Mouse (Mus musculus): ENCODE results near the gene Serpina3j. TPM values are rescaled to one million over a fixed set of nuclear protein-coding genes. Genes with fewer than 3 reads are reported as not detected.

Gene Serpina3j
- not detected in 2 replicates for polyA plus RNA-seq (2015; fragmentation: Nextera tagmentation; extraction: Ambion mirVana)

DNA sequence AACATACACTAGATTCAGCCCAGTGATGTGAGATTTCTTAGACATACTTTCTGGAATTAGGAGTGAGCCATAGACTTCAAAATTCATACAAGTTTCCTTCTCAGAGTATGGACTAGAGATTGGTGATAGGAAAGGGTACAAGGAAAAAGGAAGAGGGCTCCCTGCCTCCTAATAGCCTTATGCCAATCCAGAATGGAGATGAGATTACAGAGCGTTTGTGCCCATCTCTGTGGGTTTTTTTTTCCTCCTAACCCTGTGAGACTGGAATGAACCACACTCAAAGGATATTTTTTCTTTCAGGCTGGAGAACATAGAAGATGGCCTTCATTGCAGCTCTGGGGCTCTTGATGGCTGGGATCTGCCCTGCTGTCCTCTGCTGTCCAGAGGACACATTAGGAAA lies at the start of gene Serpina3j:
Gene Serpina3j (plus strand): TSS at position 301 of the 400 bp plus-strand sequence.
- H3K36me3 ChIP-seq (ENCODE audit: control insufficient read depth, insufficient read depth, low read length) = no peaks in the 10 kb centered on the region
- H3K4me2 ChIP-seq (ENCODE audit: low read depth, low read length) = no peak within 1 kb of the TSS
- no peak within 1 kb of the TSS for H3K4me3 ChIP-seq (replicated peaks; ENCODE audit: low read length)
- no peaks in the 10 kb centered on the region for H3K4me1 ChIP-seq (ENCODE audit: control insufficient read depth, insufficient read depth, low read length)
- WGBS = 81% methylated on average over 1 of the region's 1 CpGs
- H3K9ac ChIP-seq (ENCODE audit: low read length) = no peak within 1 kb of the TSS
- ATAC-seq (ENCODE audit: insufficient read depth, low FRiP score) = no peak
- H3K27ac ChIP-seq (ENCODE audit: low read length) = no peak within 1 kb of the TSS
- H3K9me3 ChIP-seq (replicated peaks; ENCODE audit: control insufficient read depth, low read length) = no peaks in the 10 kb centered on the region
- no peaks in the 10 kb centered on the region for H3K27me3 ChIP-seq (ENCODE audit: control insufficient read depth, insufficient read depth, low read length)

DNA sequence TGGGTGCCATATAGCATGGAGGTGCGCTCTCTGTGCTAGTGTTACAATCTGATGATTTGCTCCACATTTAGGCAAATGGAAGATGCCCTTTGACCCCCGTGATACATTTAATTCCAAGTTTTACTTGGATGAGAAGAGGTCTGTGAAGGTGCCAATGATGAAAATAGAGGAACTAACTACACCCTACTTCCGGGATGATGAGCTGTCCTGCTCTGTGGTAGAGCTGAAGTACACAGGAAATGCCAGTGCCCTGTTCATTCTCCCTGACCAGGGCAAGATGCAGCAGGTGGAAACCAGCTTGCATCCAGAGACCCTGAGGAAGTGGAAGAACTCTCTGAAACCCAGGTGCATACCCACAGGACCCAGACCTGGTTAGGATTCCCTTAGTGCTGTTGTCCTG lies 48.0 kb upstream of the Serpina3j start:
- WGBS = 79% methylated on average over 3 of the region's 3 CpGs
- no peak overlapping the region for H3K4me2 ChIP-seq (ENCODE audit: low read depth, low read length)
- no peak overlapping the region for H3K4me3 ChIP-seq (replicated peaks; ENCODE audit: low read length)
- H3K9me3 ChIP-seq (replicated peaks; ENCODE audit: control insufficient read depth, low read length) = no peaks in the 10 kb centered on the region
- ATAC-seq (ENCODE audit: insufficient read depth, low FRiP score) = no peak
- no peak overlapping the region for H3K27ac ChIP-seq (ENCODE audit: low read length)
- no peak overlapping the region for H3K9ac ChIP-seq (ENCODE audit: low read length)
- H3K27me3 ChIP-seq (ENCODE audit: control insufficient read depth, insufficient read depth, low read length) = no peaks in the 10 kb centered on the region
- no peaks in the 10 kb centered on the region for H3K36me3 ChIP-seq (ENCODE audit: control insufficient read depth, insufficient read depth, low read length)
- no peaks in the 10 kb centered on the region for H3K4me1 ChIP-seq (ENCODE audit: control insufficient read depth, insufficient read depth, low read length)

DNA sequence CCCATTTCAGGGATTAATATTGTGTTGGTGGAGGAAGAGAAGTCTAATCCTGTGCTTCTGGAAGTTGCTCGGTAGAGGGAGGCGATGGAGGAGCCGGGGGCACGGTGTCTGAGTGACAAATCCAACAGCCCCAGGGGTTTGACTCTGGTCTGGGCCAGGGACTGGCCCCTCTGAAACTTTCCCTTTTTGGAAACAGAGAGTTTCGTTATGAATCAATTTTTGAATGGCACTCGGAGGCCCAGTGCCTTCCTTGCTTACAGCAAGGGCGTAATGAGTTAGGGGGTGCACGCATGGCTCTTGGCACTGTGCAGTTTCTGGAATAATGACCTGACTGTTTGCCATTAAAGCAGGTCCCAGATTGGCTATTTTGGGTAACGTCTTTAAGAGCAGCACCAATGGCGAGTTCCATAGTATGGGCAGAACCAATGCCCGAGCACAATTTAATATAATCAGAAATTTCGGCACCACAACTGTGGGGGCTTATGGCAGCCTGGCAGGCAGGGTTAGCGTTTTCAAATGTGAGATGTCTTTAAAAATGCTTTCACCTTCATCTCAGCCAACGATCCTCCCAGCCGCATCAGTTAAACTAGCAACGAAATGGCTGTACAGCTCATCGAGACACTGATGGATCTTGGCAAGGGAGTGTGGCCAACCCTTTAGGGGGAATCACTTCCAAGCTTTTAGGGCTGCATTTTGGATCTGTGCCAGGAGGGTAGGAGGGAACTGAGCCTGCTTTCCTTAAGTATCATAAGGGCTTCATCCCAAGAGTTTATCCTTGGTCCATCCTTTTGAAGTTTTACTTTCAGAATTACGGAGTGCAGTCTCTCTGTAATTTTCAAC lies 35.9 kb upstream of the Serpina3j start:
- H3K27ac ChIP-seq (ENCODE audit: low read length) = no peak overlapping the region
- no peak overlapping the region for H3K9ac ChIP-seq (ENCODE audit: low read length)
- no peaks in the 10 kb centered on the region for H3K4me1 ChIP-seq (ENCODE audit: control insufficient read depth, insufficient read depth, low read length)
- ATAC-seq (ENCODE audit: insufficient read depth, low FRiP score) = no peak; the same call in 1 of the 2 replicates
- 77% methylated on average over 18 of the region's 18 CpGs for WGBS
- no peaks in the 10 kb centered on the region for H3K36me3 ChIP-seq (ENCODE audit: control insufficient read depth, insufficient read depth, low read length)
- no peak overlapping the region for H3K4me2 ChIP-seq (ENCODE audit: low read depth, low read length)
- H3K9me3 ChIP-seq (replicated peaks; ENCODE audit: control insufficient read depth, low read length) = no peaks in the 10 kb centered on the region
- H3K27me3 ChIP-seq (ENCODE audit: control insufficient read depth, insufficient read depth, low read length) = no peaks in the 10 kb centered on the region
- H3K4me3 ChIP-seq (replicated peaks; ENCODE audit: low read length) = no peak overlapping the region

DNA sequence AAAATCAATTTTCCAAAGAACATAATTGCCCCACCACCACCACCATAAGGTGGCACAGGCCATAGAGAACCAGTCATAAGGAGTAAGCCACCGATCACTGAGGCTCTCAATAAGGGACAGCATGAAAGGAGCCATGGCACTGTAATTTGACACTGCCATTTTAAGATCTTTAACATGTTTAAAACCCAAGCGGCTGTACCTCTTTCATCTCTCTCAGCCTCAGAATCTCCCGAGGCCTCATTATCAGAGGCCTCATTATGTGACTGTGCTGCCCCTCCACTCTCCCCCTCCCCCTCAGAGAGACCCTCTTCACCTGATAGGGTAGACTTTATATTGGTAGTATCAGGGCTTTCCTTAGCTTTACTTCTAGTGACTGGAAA lies 35.3 kb upstream of the Serpina3j start:
- Histone ChIP-seq H3K4me3 (replicated peaks; ENCODE audit: low read length) (no peak overlapping the region), H3K4me1 (ENCODE audit: control insufficient read depth, insufficient read depth, low read length) (no peaks in the 10 kb centered on the region), H3K4me2 (ENCODE audit: low read depth, low read length) (no peak overlapping the region), H3K9me3 (replicated peaks; ENCODE audit: control insufficient read depth, low read length) (no peaks in the 10 kb centered on the region), H3K27me3 (ENCODE audit: control insufficient read depth, insufficient read depth, low read length) (no peaks in the 10 kb centered on the region), H3K27ac (ENCODE audit: low read length) (no peak overlapping the region), H3K9ac (ENCODE audit: low read length) (no peak overlapping the region), H3K36me3 (ENCODE audit: control insufficient read depth, insufficient read depth, low read length) (no peaks in the 10 kb centered on the region)
- WGBS = 13% methylated on average over 3 of the region's 3 CpGs
- no peak for ATAC-seq (ENCODE audit: insufficient read depth, low FRiP score)

DNA sequence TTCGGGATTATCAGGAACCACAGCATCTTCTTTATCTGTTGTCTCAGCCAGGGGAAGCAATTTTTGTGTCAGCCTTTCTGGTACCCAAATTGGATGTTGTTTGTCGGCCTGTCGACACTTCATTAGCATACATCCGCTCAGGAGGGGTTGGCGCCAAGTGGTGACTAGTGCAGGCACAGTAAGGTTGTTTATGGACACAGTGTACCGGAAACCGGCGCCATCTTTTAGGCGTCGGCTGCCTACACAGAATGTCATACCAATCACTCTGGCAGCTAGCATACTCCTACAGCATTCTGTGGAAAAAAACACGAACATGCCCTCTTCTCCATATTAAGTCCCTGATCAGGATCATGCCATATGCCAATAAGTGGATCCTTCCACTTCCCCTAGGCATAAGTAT lies 31.0 kb upstream of the Serpina3j start:
- no peaks in the 10 kb centered on the region for H3K27me3 ChIP-seq (ENCODE audit: control insufficient read depth, insufficient read depth, low read length)
- no peak overlapping the region for H3K4me3 ChIP-seq (replicated peaks; ENCODE audit: low read length)
- 87% methylated on average over 11 of the region's 11 CpGs for WGBS

DNA sequence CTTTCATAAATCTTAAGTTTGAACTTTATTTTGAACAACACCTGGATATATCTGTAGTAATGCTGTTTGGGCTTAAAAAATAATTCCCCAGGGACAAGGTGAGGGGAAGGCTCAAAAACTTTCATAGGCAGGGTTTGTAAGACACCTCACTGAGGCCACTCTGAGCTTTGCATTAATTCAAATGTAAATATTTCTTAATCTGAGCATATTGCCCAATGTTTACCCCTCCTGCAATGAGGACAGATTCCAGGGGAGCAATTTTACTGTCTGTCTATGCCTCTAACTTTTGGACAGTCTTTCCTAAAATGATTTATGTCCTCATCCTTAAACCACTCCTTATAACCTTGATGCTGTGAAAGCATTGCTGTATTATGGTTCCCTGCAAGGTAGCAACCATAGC lies 26.0 kb upstream of the Serpina3j start:
- no peaks in the 10 kb centered on the region for H3K9me3 ChIP-seq (replicated peaks; ENCODE audit: control insufficient read depth, low read length)
- H3K36me3 ChIP-seq (ENCODE audit: control insufficient read depth, insufficient read depth, low read length) = no peaks in the 10 kb centered on the region
- no peak overlapping the region for H3K4me3 ChIP-seq (replicated peaks; ENCODE audit: low read length)
- no peak overlapping the region for H3K27ac ChIP-seq (ENCODE audit: low read length)
- H3K4me2 ChIP-seq (ENCODE audit: low read depth, low read length) = no peak overlapping the region
- no peak for ATAC-seq (ENCODE audit: insufficient read depth, low FRiP score)
- no peak overlapping the region for H3K9ac ChIP-seq (ENCODE audit: low read length)
- no peaks in the 10 kb centered on the region for H3K27me3 ChIP-seq (ENCODE audit: control insufficient read depth, insufficient read depth, low read length)
- no peaks in the 10 kb centered on the region for H3K4me1 ChIP-seq (ENCODE audit: control insufficient read depth, insufficient read depth, low read length)

More for the DNA sequence above, 31.0 kb upstream of the Serpina3j start:
- H3K36me3 ChIP-seq (ENCODE audit: control insufficient read depth, insufficient read depth, low read length) = no peaks in the 10 kb centered on the region
- no peaks in the 10 kb centered on the region for H3K9me3 ChIP-seq (replicated peaks; ENCODE audit: control insufficient read depth, low read length)
- H3K4me2 ChIP-seq (ENCODE audit: low read depth, low read length) = no peak overlapping the region
- no peak for ATAC-seq (ENCODE audit: insufficient read depth, low FRiP score)
- H3K27ac ChIP-seq (ENCODE audit: low read length) = no peak overlapping the region
- no peak overlapping the region for H3K9ac ChIP-seq (ENCODE audit: low read length)
- no peaks in the 10 kb centered on the region for H3K4me1 ChIP-seq (ENCODE audit: control insufficient read depth, insufficient read depth, low read length)

DNA sequence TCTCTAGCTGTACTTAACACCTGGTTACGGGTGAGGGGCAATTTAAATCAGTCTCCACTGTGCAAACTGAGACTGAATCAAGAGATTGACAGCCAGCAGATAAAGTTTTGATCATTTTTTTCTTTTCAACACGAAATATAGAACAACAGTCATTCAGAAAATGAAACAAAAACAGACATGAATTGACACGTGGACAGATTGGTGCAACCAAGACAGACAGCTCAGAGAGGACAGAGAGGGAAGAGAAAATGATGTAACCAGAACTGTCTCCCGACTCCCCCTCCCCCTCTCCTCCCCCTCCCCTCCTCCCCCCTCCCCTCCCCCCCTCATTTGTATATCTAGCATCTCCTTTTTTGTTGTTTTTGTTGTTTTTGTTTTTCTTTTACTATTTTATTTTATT lies 24.5 kb upstream of the Serpina3j start:
- 36% methylated on average over 4 of the region's 4 CpGs for WGBS
- Histone ChIP-seq H3K9me3 (replicated peaks; ENCODE audit: control insufficient read depth, low read length) (no peaks in the 10 kb centered on the region), H3K36me3 (ENCODE audit: control insufficient read depth, insufficient read depth, low read length) (no peaks in the 10 kb centered on the region), H3K4me1 (ENCODE audit: control insufficient read depth, insufficient read depth, low read length) (no peaks in the 10 kb centered on the region), H3K4me3 (replicated peaks; ENCODE audit: low read length) (no peak overlapping the region), H3K27ac (ENCODE audit: low read length) (no peak overlapping the region), H3K4me2 (ENCODE audit: low read depth, low read length) (no peak overlapping the region), H3K27me3 (ENCODE audit: control insufficient read depth, insufficient read depth, low read length) (no peaks in the 10 kb centered on the region), H3K9ac (ENCODE audit: low read length) (no peak overlapping the region)
- ATAC-seq (ENCODE audit: insufficient read depth, low FRiP score) = no peak

DNA sequence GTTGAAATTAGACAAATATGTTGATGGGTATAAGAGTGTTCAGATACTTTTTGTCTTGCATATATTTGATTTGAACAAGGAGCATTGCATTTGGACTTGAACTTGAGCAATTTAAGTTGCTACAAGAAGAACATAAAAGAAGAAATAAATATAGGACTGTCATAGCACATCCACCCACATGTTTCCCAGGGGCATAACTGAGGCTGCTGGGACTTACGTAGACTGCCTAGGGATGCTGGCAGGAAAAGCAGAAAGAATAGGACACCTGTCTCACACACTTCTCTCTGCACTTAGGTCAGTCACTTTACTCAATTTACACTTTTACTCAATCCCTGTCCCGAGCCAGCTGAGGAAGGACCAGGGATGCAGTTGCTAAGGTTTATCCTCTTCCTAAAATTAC lies 20.4 kb upstream of the Serpina3j start:
- no peak overlapping the region for H3K4me3 ChIP-seq (replicated peaks; ENCODE audit: low read length)
- H3K27me3 ChIP-seq (ENCODE audit: control insufficient read depth, insufficient read depth, low read length) = no peaks in the 10 kb centered on the region
- H3K4me2 ChIP-seq (ENCODE audit: low read depth, low read length) = no peak overlapping the region
- no peak overlapping the region for H3K9ac ChIP-seq (ENCODE audit: low read length)
- no peaks in the 10 kb centered on the region for H3K9me3 ChIP-seq (replicated peaks; ENCODE audit: control insufficient read depth, low read length)
- no peaks in the 10 kb centered on the region for H3K4me1 ChIP-seq (ENCODE audit: control insufficient read depth, insufficient read depth, low read length)
- H3K27ac ChIP-seq (ENCODE audit: low read length) = no peak overlapping the region
- 81% methylated on average over 2 of the region's 2 CpGs for WGBS
- ATAC-seq (ENCODE audit: insufficient read depth, low FRiP score) = no peak
- H3K36me3 ChIP-seq (ENCODE audit: control insufficient read depth, insufficient read depth, low read length) = no peaks in the 10 kb centered on the region

DNA sequence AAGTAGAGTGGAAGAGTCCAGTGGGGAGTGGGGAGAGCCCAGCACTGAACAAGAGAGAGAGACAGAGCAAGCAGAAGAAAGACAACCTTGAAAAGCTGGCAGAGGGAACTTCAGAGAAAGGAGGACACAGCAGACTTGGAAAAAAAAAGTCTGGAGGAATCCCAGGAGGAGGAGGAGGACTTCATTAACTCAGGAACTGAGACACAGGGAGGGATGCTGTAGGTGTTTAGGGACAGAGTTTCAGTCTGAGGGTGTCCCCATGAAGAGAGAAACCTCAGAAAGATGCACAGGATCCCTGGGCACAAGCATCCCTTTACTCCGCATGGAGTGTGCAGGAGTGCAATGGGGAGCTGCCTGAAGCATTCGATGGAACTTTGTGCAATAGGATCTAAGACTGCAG lies 16.3 kb upstream of the Serpina3j start:
- ATAC-seq (ENCODE audit: insufficient read depth, low FRiP score) = no peak
- Histone ChIP-seq H3K9ac (ENCODE audit: low read length) (no peak overlapping the region), H3K9me3 (replicated peaks; ENCODE audit: control insufficient read depth, low read length) (no peaks in the 10 kb centered on the region)

More for the DNA sequence above, 16.3 kb upstream of the Serpina3j start:
- Histone ChIP-seq H3K4me2 (ENCODE audit: low read depth, low read length) (no peak overlapping the region), H3K4me1 (ENCODE audit: control insufficient read depth, insufficient read depth, low read length) (no peaks in the 10 kb centered on the region), H3K27ac (ENCODE audit: low read length) (no peak overlapping the region), H3K27me3 (ENCODE audit: control insufficient read depth, insufficient read depth, low read length) (no peaks in the 10 kb centered on the region), H3K36me3 (ENCODE audit: control insufficient read depth, insufficient read depth, low read length) (no peaks in the 10 kb centered on the region), H3K4me3 (replicated peaks; ENCODE audit: low read length) (no peak overlapping the region)
- 84% methylated on average over 2 of the region's 2 CpGs for WGBS
